Mouse (Mus musculus): ENCODE results near the gene Neurog1. TPM values are rescaled to one million over a fixed set of nuclear protein-coding genes. Genes with fewer than 3 reads are reported as not detected.

The Neurog1 gene
- total and polyA plus RNA-seq, 3 experiments: not detected

- no peaks in the 10 kb centered on the region for H3K79me2 ChIP-seq (ENCODE audit: control insufficient read depth, insufficient read depth, low read length, poor library complexity)
- H3K36me3 ChIP-seq (ENCODE audit: control insufficient read depth in 1 of 2, insufficient read depth in 2 of 2, low read length in 2 of 2): no peaks in the 10 kb centered on the region
- no peak for TF ChIP-seq RCOR1 (IDR thresholded peaks at IDR 0.05; ENCODE audit: low read depth, low read length)
- TF ChIP-seq USF1 (IDR thresholded peaks at IDR 0.05; ENCODE audit: low read depth, low read length): no peak
- no peak for TF ChIP-seq TAL1 (IDR thresholded peaks at IDR 0.05; ENCODE audit: low read length)
- TF ChIP-seq ZC3H11A (IDR thresholded peaks at IDR 0.05; ENCODE audit: low read depth, low read length): no peak
- no peak for TF ChIP-seq USF2 (IDR thresholded peaks at IDR 0.05; ENCODE audit: borderline replicate concordance in 1 of 2, insufficient read depth in 1 of 2, low read depth in 1 of 2, low read length in 2 of 2)
- TF ChIP-seq SMC3 (IDR thresholded peaks at IDR 0.05; ENCODE audit: low read depth, low read length): no peak
- no peak for TF ChIP-seq CTCF (IDR thresholded peaks at IDR 0.05 in 2 of 3, conservative IDR thresholded peaks at IDR 0.05 in 1 of 3; ENCODE audit: control insufficient read depth in 1 of 3, insufficient read depth in 1 of 3, low read depth in 2 of 3, low read length in 3 of 3, poor library complexity in 1 of 3, severe bottlenecking in 1 of 3)
- H3K4me1 ChIP-seq (ENCODE audit: control insufficient read depth in 1 of 2, insufficient read depth in 2 of 2, low read length in 2 of 2): no peaks in the 10 kb centered on the region
- H3K9ac ChIP-seq (ENCODE audit: control insufficient read depth, low read depth, low read length, poor library complexity, severe bottlenecking): no peak overlapping the region
- H3K4me3 ChIP-seq (ENCODE audit: control insufficient read depth in 1 of 2, insufficient read depth in 1 of 2, low read depth in 2 of 2, low read length in 2 of 2): no peak overlapping the region
- no peak overlapping the region for H3K27ac ChIP-seq (ENCODE audit: control insufficient read depth, low read depth, low read length)
- no peaks in the 10 kb centered on the region for H3K27me3 ChIP-seq (ENCODE audit: control insufficient read depth in 1 of 2, insufficient read depth in 2 of 2, low read length in 2 of 2)
- no peak for DNase-seq (ENCODE audit: low read depth, low spot score)
- no peaks in the 10 kb centered on the region for H3K9me3 ChIP-seq (replicated peaks; ENCODE audit: insufficient read depth, low read length)
Measured at GRCm38 (mm10) chr13:56236194-56236593, 15.8 kb downstream of the Neurog1 start.

GRCm38 (mm10) chr13:56228790-56229189 lies 23.2 kb downstream of the Neurog1 start:
- Histone ChIP-seq H3K4me3 (ENCODE audit: control insufficient read depth in 1 of 2, insufficient read depth in 1 of 2, low read depth in 2 of 2, low read length in 2 of 2) (no peak overlapping the region), H3K9ac (ENCODE audit: control insufficient read depth, low read depth, low read length, poor library complexity, severe bottlenecking) (no peak overlapping the region), H3K27me3 (ENCODE audit: control insufficient read depth in 1 of 2, insufficient read depth in 2 of 2, low read length in 2 of 2) (no peaks in the 10 kb centered on the region), H3K4me1 (ENCODE audit: control insufficient read depth in 1 of 2, insufficient read depth in 2 of 2, low read length in 2 of 2) (no peaks in the 10 kb centered on the region), H3K79me2 (ENCODE audit: control insufficient read depth, insufficient read depth, low read length, poor library complexity) (no peaks in the 10 kb centered on the region), H3K36me3 (ENCODE audit: control insufficient read depth in 1 of 2, insufficient read depth in 2 of 2, low read length in 2 of 2) (no peaks in the 10 kb centered on the region), H3K9me3 (replicated peaks; ENCODE audit: insufficient read depth, low read length) (no peaks in the 10 kb centered on the region), H3K27ac (ENCODE audit: control insufficient read depth, low read depth, low read length) (no peak overlapping the region)
- TF ChIP-seq CHD1 (IDR thresholded peaks at IDR 0.05; ENCODE audit: low read depth, low read length) (no peak), TCF12 (IDR thresholded peaks at IDR 0.05; ENCODE audit: low read depth, low read length) (no peak), TAL1 (IDR thresholded peaks at IDR 0.05; ENCODE audit: low read length) (no peak)
- no peak for DNase-seq (ENCODE audit: low read depth, low spot score)

GRCm38 (mm10) chr13:56226175-56226954 lies 25.6 kb downstream of the Neurog1 start:
- no peak overlapping the region for H3K27ac ChIP-seq (ENCODE audit: control insufficient read depth, low read depth, low read length)
- H3K4me3 ChIP-seq (ENCODE audit: control insufficient read depth in 1 of 2, insufficient read depth in 1 of 2, low read depth in 2 of 2, low read length in 2 of 2): no peak overlapping the region
- no peaks in the 10 kb centered on the region for H3K27me3 ChIP-seq (ENCODE audit: control insufficient read depth in 1 of 2, insufficient read depth in 2 of 2, low read length in 2 of 2)
- no peaks in the 10 kb centered on the region for H3K9me3 ChIP-seq (replicated peaks; ENCODE audit: insufficient read depth, low read length)
- H3K36me3 ChIP-seq (ENCODE audit: control insufficient read depth in 1 of 2, insufficient read depth in 2 of 2, low read length in 2 of 2): no peaks in the 10 kb centered on the region
- no peak for TF ChIP-seq JUND (IDR thresholded peaks at IDR 0.05; ENCODE audit: low read depth, low read length)
- H3K79me2 ChIP-seq (ENCODE audit: control insufficient read depth, insufficient read depth, low read length, poor library complexity): no peaks in the 10 kb centered on the region
- H3K9ac ChIP-seq (ENCODE audit: control insufficient read depth, low read depth, low read length, poor library complexity, severe bottlenecking): no peak overlapping the region
- H3K4me1 ChIP-seq (ENCODE audit: control insufficient read depth in 1 of 2, insufficient read depth in 2 of 2, low read length in 2 of 2): no peaks in the 10 kb centered on the region
- no peak for DNase-seq (ENCODE audit: low read depth, low spot score)
